Mouse (Mus musculus): Measurements from ENCODE around the gene Scml4. TPM values are rescaled to one million over a fixed set of nuclear protein-coding genes. Genes with fewer than 3 reads are reported as not detected.
A peak's percentile ranks its signal among the peaks of the same experiment; 100 is the strongest.

Scml4 gene
- 0.66 and 1.6 TPM in 2 replicates for polyA plus RNA-seq (2015; fragmentation: Nextera tagmentation; extraction: Ambion mirVana)

GRCm38 (mm10) chr10:42860159-42860911 lies at the start of gene Scml4:
Gene Scml4, plus strand, starts transcription at chr10:42860370.
- Histone ChIP-seq H3K9me3 (replicated peaks) (no peaks in the 10 kb centered on the region), H3K36me3 (no peaks in the 10 kb centered on the region), H3K4me3 (no peak within 1 kb of the TSS), H3K27ac (no peak within 1 kb of the TSS), H3K27me3 (no peaks in the 10 kb centered on the region), H3K9ac (no peak within 1 kb of the TSS), H3K4me2 (peak within 1 kb of the TSS; percentile 12; the same call in 1 of the 2 replicates), H3K4me1 (replicated peaks) (peaks cover 23% of the 10 kb centered on the region)
- ATAC-seq (replicated peaks; ENCODE audit: insufficient number of reproducible peaks, insufficient read depth, low FRiP score, low read depth): no peak; the same call in 1 of the 2 replicates
- WGBS: 56% methylated on average over 17 of the region's 17 CpGs

- peaks cover 52% of the 10 kb centered on the region for H3K36me3 ChIP-seq
- ATAC-seq (replicated peaks; ENCODE audit: insufficient number of reproducible peaks, insufficient read depth, low FRiP score, low read depth): no peak
- H3K4me2 ChIP-seq: no peak overlapping the region
- 79% methylated on average over 6 of the region's 6 CpGs for WGBS
- no peak overlapping the region for H3K9ac ChIP-seq
- no peaks in the 10 kb centered on the region for H3K4me1 ChIP-seq (replicated peaks)
- no peak overlapping the region for H3K4me3 ChIP-seq
- no peak overlapping the region for H3K27ac ChIP-seq
- H3K27me3 ChIP-seq: no peaks in the 10 kb centered on the region
- no peaks in the 10 kb centered on the region for H3K9me3 ChIP-seq (replicated peaks)
Observed at GRCm38 (mm10) chr10:42825923-42826322, 34.2 kb upstream of the Scml4 start.

GRCm38 (mm10) chr10:42827155-42827554 lies 33.0 kb upstream of the Scml4 start:
- no peaks in the 10 kb centered on the region for H3K4me1 ChIP-seq (replicated peaks)
- H3K27me3 ChIP-seq: no peaks in the 10 kb centered on the region
- peaks cover 46% of the 10 kb centered on the region for H3K36me3 ChIP-seq
- H3K27ac ChIP-seq: no peak overlapping the region
- H3K4me3 ChIP-seq: no peak overlapping the region
- no peak for ATAC-seq (replicated peaks; ENCODE audit: insufficient number of reproducible peaks, insufficient read depth, low FRiP score, low read depth)
- 89% methylated on average over 5 of the region's 5 CpGs for WGBS
- no peak overlapping the region for H3K4me2 ChIP-seq
- H3K9ac ChIP-seq: no peak overlapping the region
- no peaks in the 10 kb centered on the region for H3K9me3 ChIP-seq (replicated peaks)

GRCm38 (mm10) chr10:42830007-42830406 lies 30.2 kb upstream of the Scml4 start:
- H3K4me3 ChIP-seq: no peak overlapping the region
- H3K9me3 ChIP-seq (replicated peaks): no peaks in the 10 kb centered on the region
- no peaks in the 10 kb centered on the region for H3K27me3 ChIP-seq
- no peak overlapping the region for H3K9ac ChIP-seq
- H3K36me3 ChIP-seq: peaks cover 47% of the 10 kb centered on the region
- no peak overlapping the region for H3K27ac ChIP-seq
- no peak overlapping the region for H3K4me2 ChIP-seq
- no peaks in the 10 kb centered on the region for H3K4me1 ChIP-seq (replicated peaks)
- ATAC-seq (replicated peaks; ENCODE audit: insufficient number of reproducible peaks, insufficient read depth, low FRiP score, low read depth): no peak
- 76% methylated on average over 2 of the region's 2 CpGs for WGBS

GRCm38 (mm10) chr10:42830409-42830808 lies 29.8 kb upstream of the Scml4 start:
- no peak overlapping the region for H3K27ac ChIP-seq
- WGBS: 58% methylated on average over 5 of the region's 6 CpGs
- no peak overlapping the region for H3K4me2 ChIP-seq
- no peaks in the 10 kb centered on the region for H3K4me1 ChIP-seq (replicated peaks)
- no peaks in the 10 kb centered on the region for H3K9me3 ChIP-seq (replicated peaks)
- ATAC-seq (replicated peaks; ENCODE audit: insufficient number of reproducible peaks, insufficient read depth, low FRiP score, low read depth): no peak
- H3K4me3 ChIP-seq: no peak overlapping the region
- H3K36me3 ChIP-seq: peaks cover 45% of the 10 kb centered on the region
- H3K9ac ChIP-seq: no peak overlapping the region
- H3K27me3 ChIP-seq: no peaks in the 10 kb centered on the region

GRCm38 (mm10) chr10:42832677-42833076 lies 27.5 kb upstream of the Scml4 start:
- Histone ChIP-seq H3K36me3 (peaks cover 45% of the 10 kb centered on the region), H3K27me3 (no peaks in the 10 kb centered on the region), H3K4me2 (no peak overlapping the region), H3K4me1 (replicated peaks) (no peaks in the 10 kb centered on the region), H3K4me3 (no peak overlapping the region), H3K9me3 (replicated peaks) (no peaks in the 10 kb centered on the region), H3K27ac (no peak overlapping the region), H3K9ac (no peak overlapping the region)
- ATAC-seq (replicated peaks; ENCODE audit: insufficient number of reproducible peaks, insufficient read depth, low FRiP score, low read depth): no peak
- 52% methylated on average over 4 of the region's 4 CpGs for WGBS

GRCm38 (mm10) chr10:42833871-42834727 lies 26.1 kb upstream of the Scml4 start:
- ATAC-seq (replicated peaks; ENCODE audit: insufficient number of reproducible peaks, insufficient read depth, low FRiP score, low read depth): no peak
- H3K4me1 ChIP-seq (replicated peaks): no peaks in the 10 kb centered on the region
- H3K27ac ChIP-seq: no peak overlapping the region
- 86% methylated on average over 4 of the region's 4 CpGs for WGBS
- no peak overlapping the region for H3K9ac ChIP-seq
- no peaks in the 10 kb centered on the region for H3K27me3 ChIP-seq
- peaks cover 32% of the 10 kb centered on the region; the same call in 1 of the 2 replicates for H3K36me3 ChIP-seq
- H3K4me3 ChIP-seq: no peak overlapping the region
- H3K9me3 ChIP-seq (replicated peaks): no peaks in the 10 kb centered on the region
- no peak overlapping the region for H3K4me2 ChIP-seq

GRCm38 (mm10) chr10:42838106-42838505 lies 22.1 kb upstream of the Scml4 start:
- Histone ChIP-seq H3K27ac (no peak overlapping the region), H3K36me3 (peaks cover 19% of the 10 kb centered on the region; the same call in 1 of the 2 replicates), H3K4me3 (no peak overlapping the region), H3K4me2 (no peak overlapping the region), H3K9ac (no peak overlapping the region), H3K9me3 (replicated peaks) (no peaks in the 10 kb centered on the region), H3K4me1 (replicated peaks) (0 out of 2 replicates have a peak, but pooled peaks cover 2% of the 10 kb centered on the region), H3K27me3 (no peaks in the 10 kb centered on the region)
- WGBS: 84% methylated on average over 4 of the region's 4 CpGs
- ATAC-seq (replicated peaks; ENCODE audit: insufficient number of reproducible peaks, insufficient read depth, low FRiP score, low read depth): no peak

GRCm38 (mm10) chr10:42838736-42839135 lies 21.4 kb upstream of the Scml4 start:
- 0 out of 2 replicates have a peak, but pooled peaks cover 2% of the 10 kb centered on the region for H3K4me1 ChIP-seq (replicated peaks)
- H3K9me3 ChIP-seq (replicated peaks): no peaks in the 10 kb centered on the region
- 90% methylated on average over 2 of the region's 2 CpGs for WGBS
- ATAC-seq (replicated peaks; ENCODE audit: insufficient number of reproducible peaks, insufficient read depth, low FRiP score, low read depth): no peak
- H3K27ac ChIP-seq: no peak overlapping the region
- no peak overlapping the region for H3K4me2 ChIP-seq
- H3K9ac ChIP-seq: no peak overlapping the region
- peaks cover 14% of the 10 kb centered on the region; the same call in 1 of the 2 replicates for H3K36me3 ChIP-seq
- no peaks in the 10 kb centered on the region for H3K27me3 ChIP-seq
- no peak overlapping the region for H3K4me3 ChIP-seq

- Histone ChIP-seq H3K27ac (no peak overlapping the region), H3K9ac (no peak overlapping the region), H3K36me3 (0 out of 2 replicates have a peak, but pooled peaks cover 4% of the 10 kb centered on the region), H3K4me2 (no peak overlapping the region), H3K27me3 (no peaks in the 10 kb centered on the region), H3K4me1 (replicated peaks) (0 out of 2 replicates have a peak, but pooled peaks cover 2% of the 10 kb centered on the region), H3K9me3 (replicated peaks) (no peaks in the 10 kb centered on the region), H3K4me3 (no peak overlapping the region)
- 91% methylated on average over 11 of the region's 11 CpGs for WGBS
- no peak for ATAC-seq (replicated peaks; ENCODE audit: insufficient number of reproducible peaks, insufficient read depth, low FRiP score, low read depth)
Observed at GRCm38 (mm10) chr10:42840036-42840435, 20.1 kb upstream of the Scml4 start.

GRCm38 (mm10) chr10:42841531-42842195 lies 18.5 kb upstream of the Scml4 start:
- Histone ChIP-seq H3K36me3 (0 out of 2 replicates have a peak, but pooled peaks cover 3% of the 10 kb centered on the region), H3K27ac (no peak overlapping the region), H3K9me3 (replicated peaks) (no peaks in the 10 kb centered on the region), H3K27me3 (no peaks in the 10 kb centered on the region), H3K4me3 (no peak overlapping the region), H3K4me1 (replicated peaks) (0 out of 2 replicates have a peak, but pooled peaks cover 2% of the 10 kb centered on the region), H3K4me2 (no peak overlapping the region), H3K9ac (no peak overlapping the region)
- 54% methylated on average over 16 of the region's 16 CpGs for WGBS
- no peak for ATAC-seq (replicated peaks; ENCODE audit: insufficient number of reproducible peaks, insufficient read depth, low FRiP score, low read depth)
